ENCODE assay signal across 21 mouse cellular contexts in the genomic region with DNA sequence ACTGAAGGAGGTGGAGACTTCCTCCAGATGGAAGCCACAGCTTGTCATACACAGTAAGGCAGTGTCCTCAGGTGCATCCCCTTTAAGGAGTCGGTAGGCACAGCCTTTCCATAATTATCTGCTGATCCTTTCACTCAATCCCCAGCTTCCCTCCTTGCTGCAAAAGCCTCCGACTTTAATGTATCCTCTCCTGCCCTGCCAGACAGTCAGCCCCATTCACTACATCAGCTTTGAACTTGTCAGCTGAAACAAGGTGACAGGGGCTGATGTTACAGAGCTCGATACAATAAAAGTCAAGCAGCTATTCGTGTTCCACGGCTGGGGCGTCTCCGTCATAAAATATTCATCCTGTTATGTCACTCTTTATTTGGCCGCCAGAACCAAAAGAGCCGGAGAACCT.
DNase-seq lines count a peak whose midpoint lies in the region; ATAC-seq and TF ChIP-seq lines count a peak whose summit lies in the region.
"Had no signal": no experiment of that assay in that cellular context is flagged by ENCODE, and none has a peak within 500 bp of the region (broad histone marks: within the 10 kb centered on the region; RNA-seq: fewer than 3 reads in every experiment).

No protein-coding gene starts in this region.

- DNase-seq in gastrocnemius, adult 2 months, result no peak
- DNase-seq in gastrocnemius, postnatal 4 days (ENCODE audit: low spot score in 2 of 2), result no peak
- no peak for DNase-seq in kidney, postnatal 4 days
- no peak for DNase-seq in testis, postnatal 10 days (ENCODE audit: low spot score)
- DNase-seq in adrenal gland, adult (ENCODE audit: inconsistent age in 2 of 2, low spot score in 1 of 2), result no peak
- DNase-seq: adrenal gland, postnatal 14 days; cerebellum, adult 9-10 months; gastrocnemius, postnatal 10 days; heart, postnatal 10 days; lung, postnatal 10 days; thymus, postnatal 36 days had no signal

- H3K27me3 ChIP-seq in kidney, embryonic 14.5 days (ENCODE audit: control insufficient read depth, insufficient read depth, low read length), result no peaks in the 10 kb centered on the region
- H3K27me3 ChIP-seq in testis, adult 2 months (ENCODE audit: control insufficient read depth, insufficient read depth, low read length), result no peaks in the 10 kb centered on the region
- H3K27me3 ChIP-seq: forebrain, embryonic 13.5 days; heart, embryonic 12.5 days; intestine, embryonic 15.5 days; megakaryocyte, embryonic 14.5 days had no signal

- no peak for TF ChIP-seq POLR2A in testis, adult 2 months (IDR thresholded peaks at IDR 0.05; ENCODE audit: control insufficient read depth, low read depth, low read length)

- ATAC-seq in kidney, embryonic 14.5 days (ENCODE audit: low FRiP score, low TSS enrichment), result no peak
- ATAC-seq: activated CD4-positive, CD25-positive, alpha-beta regulatory T cell, adult 4 months; forebrain, embryonic 13.5 days; hindbrain, embryonic 16.5 days; intestine, embryonic 15.5 days had no signal

- intact Hi-C loops in gastrocnemius, adult 2 months (cut with DNase I), result no loop called here

- no peak overlapping the region for H3K9ac ChIP-seq in kidney, embryonic 14.5 days (ENCODE audit: low read depth, low read length)
- H3K9ac ChIP-seq: forebrain, embryonic 13.5 days; heart, embryonic 12.5 days; intestine, embryonic 15.5 days; liver, embryonic 14.5 days had no signal

- H3K4me2 ChIP-seq in kidney, embryonic 14.5 days (replicated peaks; ENCODE audit: low read depth, low read length), result 0 out of 2 replicates have a peak overlapping the region, but pooled peaks have one; percentile 34
- H3K4me2 ChIP-seq: forebrain, embryonic 13.5 days; heart, embryonic 12.5 days; intestine, embryonic 15.5 days had no signal

- no peak overlapping the region for H3K27ac ChIP-seq in gastrocnemius, adult 2 months
- H3K27ac ChIP-seq in kidney, embryonic 14.5 days (ENCODE audit: low read depth, low read length), result no peak overlapping the region
- H3K27ac ChIP-seq in testis, adult 2 months (ENCODE audit: control insufficient read depth, insufficient read depth, low read depth, low read length), result no peak overlapping the region
- H3K27ac ChIP-seq: forebrain, embryonic 13.5 days; hindbrain, embryonic 10.5 days; intestine, embryonic 15.5 days; liver, embryonic 14.5 days had no signal

- H3K4me3 ChIP-seq in gastrocnemius, adult 2 months, result peak overlapping the region; percentile 45
- no peak overlapping the region for H3K4me3 ChIP-seq in kidney, embryonic 14.5 days (ENCODE audit: low read length)
- peak overlapping the region; percentile 75 for H3K4me3 ChIP-seq in testis, adult 2 months (ENCODE audit: control insufficient read depth, low read depth, low read length)
- H3K4me3 ChIP-seq: forebrain, embryonic 13.5 days; heart, embryonic 12.5 days; hindbrain, embryonic 10.5 days; intestine, embryonic 15.5 days; megakaryocyte, embryonic 14.5 days had no signal

- TF ChIP-seq CTCF in gastrocnemius, adult 2 months (IDR thresholded peaks at IDR 0.05), result no peak
- TF ChIP-seq CTCF in testis, adult 2 months (IDR thresholded peaks at IDR 0.05; ENCODE audit: control insufficient read depth, insufficient read depth, insufficient replicate concordance, low read depth, low read length), result no peak

- 60% methylated on average over 9 of the region's 9 CpGs for WGBS in kidney, embryonic 14.5 days

- no peaks in the 10 kb centered on the region for H3K9me3 ChIP-seq in kidney, embryonic 14.5 days (ENCODE audit: control insufficient read depth, low read length)
- H3K9me3 ChIP-seq: forebrain, embryonic 13.5 days; heart, embryonic 12.5 days; hindbrain, embryonic 10.5 days; intestine, embryonic 15.5 days had no signal

- no peaks in the 10 kb centered on the region for H3K36me3 ChIP-seq in kidney, embryonic 14.5 days (ENCODE audit: control insufficient read depth, insufficient read depth, low read length)
- no peaks in the 10 kb centered on the region for H3K36me3 ChIP-seq in testis, adult 2 months (ENCODE audit: control insufficient read depth, insufficient read depth, low read length)
- H3K36me3 ChIP-seq: heart, embryonic 12.5 days; hindbrain, embryonic 10.5 days; intestine, embryonic 15.5 days had no signal

- no peaks in the 10 kb centered on the region for H3K4me1 ChIP-seq in kidney, embryonic 14.5 days (ENCODE audit: control insufficient read depth, insufficient read depth, low read length)
- H3K4me1 ChIP-seq in testis, adult 2 months (ENCODE audit: control insufficient read depth, insufficient read depth, low read length), result peaks cover 2% of the 10 kb centered on the region; the same call in 1 of the 2 replicates
- H3K4me1 ChIP-seq: forebrain, embryonic 13.5 days; heart, embryonic 12.5 days; intestine, embryonic 15.5 days; megakaryocyte, embryonic 14.5 days had no signal
